Mouse (Mus musculus) liver (tissue): ENCODE results near the gene Igfbp7.
"Not testable (repeated sequence)": the region's sequence is repeated elsewhere in the genome, so short reads cannot be mapped to it uniquely, and the experiment has no call there.

Source experiments
- DNase-seq: peaks from one replicate; pipeline ENCODE4 v3.0.0-alpha.2; 2020; ENCODE audit warnings: mixed read lengths

The Igfbp7 gene

GRCm38 (mm10) chr5:77407341-77408298, at the start of gene Igfbp7:
Gene Igfbp7, minus strand, starts transcription at chr5:77408041.
- DNase-seq: peak; percentile 47

GRCm38 (mm10) chr5:77452103-77452502, 44.3 kb upstream of the Igfbp7 start:
- no peak for DNase-seq

- no peak for DNase-seq
Observed at GRCm38 (mm10) chr5:77449531-77449930, 41.7 kb upstream of the Igfbp7 start.

GRCm38 (mm10) chr5:77445431-77445830, 37.6 kb upstream of the Igfbp7 start:
- no peak for DNase-seq

- no peak for DNase-seq
Observed at GRCm38 (mm10) chr5:77443889-77444573, 36.2 kb upstream of the Igfbp7 start.

- DNase-seq: no peak
Observed at GRCm38 (mm10) chr5:77442856-77443623, 35.2 kb upstream of the Igfbp7 start.

GRCm38 (mm10) chr5:77436308-77436707, 28.5 kb upstream of the Igfbp7 start:
- DNase-seq: no peak

GRCm38 (mm10) chr5:77434060-77434459, 26.2 kb upstream of the Igfbp7 start:
- no peak for DNase-seq

GRCm38 (mm10) chr5:77433561-77433960, 25.7 kb upstream of the Igfbp7 start:
- DNase-seq: no peak

- DNase-seq: no peak
Observed at GRCm38 (mm10) chr5:77433119-77433518, 25.3 kb upstream of the Igfbp7 start.

- no peak for DNase-seq
Observed at GRCm38 (mm10) chr5:77432446-77432845, 24.6 kb upstream of the Igfbp7 start.

GRCm38 (mm10) chr5:77431068-77431467, 23.2 kb upstream of the Igfbp7 start:
- no peak for DNase-seq

GRCm38 (mm10) chr5:77430471-77430870, 22.6 kb upstream of the Igfbp7 start:
- no peak for DNase-seq

GRCm38 (mm10) chr5:77430049-77430448, 22.2 kb upstream of the Igfbp7 start:
- no peak for DNase-seq

GRCm38 (mm10) chr5:77428526-77428925, 20.7 kb upstream of the Igfbp7 start:
- no peak for DNase-seq

GRCm38 (mm10) chr5:77427986-77428385, 20.1 kb upstream of the Igfbp7 start:
- no peak for DNase-seq

GRCm38 (mm10) chr5:77425721-77426500, 18.1 kb upstream of the Igfbp7 start:
- DNase-seq: no peak

GRCm38 (mm10) chr5:77419537-77419936, 11.7 kb upstream of the Igfbp7 start:
- DNase-seq: not testable (repeated sequence)

- DNase-seq: no peak
Observed at GRCm38 (mm10) chr5:77416058-77416457, 8.2 kb upstream of the Igfbp7 start.

GRCm38 (mm10) chr5:77408530-77408929, 689 bp upstream of the Igfbp7 start:
- DNase-seq: no peak

GRCm38 (mm10) chr5:77406371-77406871, 1.4 kb downstream of the Igfbp7 start:
- no peak for DNase-seq

- no peak for DNase-seq
Observed at GRCm38 (mm10) chr5:77405455-77406057, 2.3 kb downstream of the Igfbp7 start.
